Mouse (Mus musculus) liver, adult 2 months (tissue): Measurements from ENCODE around the gene Cnot3.

Experiments
- CTCF ChIP-seq: fragments of 200-500 bp; IDR thresholded peaks from 2 replicates; pipeline ENCODE4 v1.5.1; 2011; ENCODE audit warnings: low read depth, low read length, control low read depth
- POLR2A ChIP-seq: fragments of 200-500 bp; IDR thresholded peaks from 2 replicates; pipeline ENCODE4 v1.6.1; 2011; ENCODE audit warnings: low read length, control low read depth; ENCODE audit not compliant: insufficient read depth; ENCODE audit errors: extremely low read depth

GRCm38 (mm10) chr7:3692987-3693808 lies 48.1 kb downstream of the Cnot3 start, which contains the start of gene Mboat7:
- no peak for TF ChIP-seq CTCF
- peak; percentile 75; the same call in 1 of the 2 replicates for TF ChIP-seq POLR2A
